Mouse (Mus musculus) liver, embryonic 11.5 days (tissue): ENCODE measurements around the gene Fbxo17. TPM values are rescaled to one million over a fixed set of nuclear protein-coding genes. Genes with fewer than 3 reads are reported as not detected.
"Not testable (repeated sequence)": the region's sequence is repeated elsewhere in the genome, so short reads cannot be mapped to it uniquely, and the experiment has no call there.

ENCODE experiments used
- ATAC-seq: fragments of 200-750 bp; cut with Nextera tagmentation; replicated peaks from 2 replicates; pipeline ENCODE4 v1.8.0; 2017; ENCODE audit warnings: moderate number of reproducible peaks, mild to moderate bottlenecking, moderate TSS enrichment, moderate library complexity; ENCODE audit not compliant: low FRiP score
- DNase-seq: peaks from one replicate; pipeline ENCODE4 v3.0.0-alpha.2; 2017; ENCODE audit warnings: low spot score
- H3K27ac ChIP-seq: fragments of 300-500 bp; sonication (generic); 2 replicates; pipeline ENCODE4 v1.5.1; 2014; ENCODE audit warnings: mild to moderate bottlenecking, low read depth, low read length, control low read depth
- H3K27me3 ChIP-seq: fragments of 300-500 bp; sonication (generic); replicated peaks from 2 replicates; pipeline ENCODE4 v1.6.1; 2014; ENCODE audit warnings: low read length, mixed read lengths; ENCODE audit not compliant: control insufficient read depth, insufficient read depth
- H3K36me3 ChIP-seq: fragments of 300-500 bp; sonication (generic); 2 replicates; pipeline ENCODE4 v1.6.1; 2014; ENCODE audit warnings: mild to moderate bottlenecking, low read length, moderate library complexity, mixed read lengths; ENCODE audit not compliant: control insufficient read depth, insufficient read depth
- H3K4me1 ChIP-seq: fragments of 300-500 bp; sonication (generic); replicated peaks from 2 replicates; pipeline ENCODE4 v1.6.1; 2014; ENCODE audit warnings: low read length, mixed read lengths; ENCODE audit not compliant: control insufficient read depth, insufficient read depth
- H3K4me2 ChIP-seq: fragments of 300-500 bp; sonication (generic); 2 replicates; pipeline ENCODE4 v1.6.1; 2014; ENCODE audit warnings: mild to moderate bottlenecking, control low read depth, moderate library complexity
- H3K4me3 ChIP-seq: fragments of 300-500 bp; sonication (generic); 2 replicates; pipeline ENCODE4 v1.5.1; 2014; ENCODE audit warnings: low read depth, low read length, control low read depth
- H3K9ac ChIP-seq: fragments of 300-500 bp; sonication (generic); 2 replicates; pipeline ENCODE4 v1.6.1; 2014; ENCODE audit warnings: low read depth, low read length, control low read depth
- H3K9me3 ChIP-seq: fragments of 300-500 bp; sonication (generic); 2 replicates; pipeline ENCODE4 v1.6.1; 2016; ENCODE audit warnings: low read length, inconsistent platforms, mixed read lengths; ENCODE audit not compliant: control insufficient read depth
- WGBS: fragments of 180-500 bp; shearing (Covaris S2); extraction: QIAGEN DNeasy Blood & Tissue Kit; methylation state at CpG from one replicate; pipeline ENCODE4 v1.1.7; 2014; 5-methylcytosine and 5-hydroxymethylcytosine counted together
- polyA plus RNA-seq: library from polyadenylated mRNA; unstranded; fragments of >200 nt; fragmentation: Nextera tagmentation; extraction: Ambion mirVana; gene quantifications from 2 replicates; pipeline ENCODE4 v1.2.1, GENCODE M21; 2014

The Fbxo17 gene
- 3.1 and 3.7 TPM in 2 replicates for polyA plus RNA-seq

DNA sequence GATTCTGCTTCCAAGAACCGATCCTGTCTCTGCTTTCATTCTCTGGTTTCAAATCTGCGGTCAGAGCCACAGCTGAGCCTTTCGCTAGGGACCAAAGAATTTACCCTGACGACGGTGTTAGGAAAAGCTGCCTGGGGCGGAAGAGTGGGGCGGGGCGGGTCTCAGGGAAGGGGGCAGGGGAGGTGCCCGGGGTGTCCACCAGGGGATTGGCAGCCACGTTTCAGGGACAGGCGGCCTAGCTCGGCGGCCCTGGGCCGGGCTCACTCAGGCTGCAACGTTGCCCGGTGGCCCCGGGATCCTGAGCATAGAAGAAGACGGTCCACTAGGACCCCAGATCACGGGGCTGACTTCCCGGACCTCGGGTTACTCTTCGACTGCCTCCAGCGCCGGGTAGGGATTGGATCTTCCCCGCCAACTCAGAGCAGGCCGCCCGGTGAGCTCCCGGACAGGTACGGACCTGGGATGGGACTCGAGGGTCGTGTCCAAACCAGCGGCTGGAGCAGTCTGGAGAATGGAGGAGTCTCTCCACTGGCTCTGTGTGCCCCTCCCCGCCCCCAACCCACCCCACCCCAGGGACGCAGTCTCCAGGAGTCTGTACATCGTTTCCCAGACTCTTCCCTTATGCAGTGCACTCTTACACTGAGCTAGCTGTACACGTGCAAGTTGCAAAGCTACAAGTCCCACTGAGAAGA is at the start of gene Fbxo17:
Gene Fbxo17, plus strand, starts transcription at position 215 of the 692 bp plus-strand sequence.
- H3K4me2 ChIP-seq: peak within 1 kb of the TSS; percentile 69
- H3K4me3 ChIP-seq: peak within 1 kb of the TSS; percentile 44
- H3K27ac ChIP-seq: no peak within 1 kb of the TSS
- no peaks in the 10 kb centered on the region for H3K27me3 ChIP-seq
- no peaks in the 10 kb centered on the region for H3K4me1 ChIP-seq
- peak within 1 kb of the TSS; percentile 41 for H3K9ac ChIP-seq
- DNase-seq: peak; percentile 66
- 2% methylated on average over 36 of the region's 36 CpGs for WGBS
- no peaks in the 10 kb centered on the region for H3K36me3 ChIP-seq
- ATAC-seq: no peak; the same call in 1 of the 2 replicates
- no peaks in the 10 kb centered on the region for H3K9me3 ChIP-seq

DNA sequence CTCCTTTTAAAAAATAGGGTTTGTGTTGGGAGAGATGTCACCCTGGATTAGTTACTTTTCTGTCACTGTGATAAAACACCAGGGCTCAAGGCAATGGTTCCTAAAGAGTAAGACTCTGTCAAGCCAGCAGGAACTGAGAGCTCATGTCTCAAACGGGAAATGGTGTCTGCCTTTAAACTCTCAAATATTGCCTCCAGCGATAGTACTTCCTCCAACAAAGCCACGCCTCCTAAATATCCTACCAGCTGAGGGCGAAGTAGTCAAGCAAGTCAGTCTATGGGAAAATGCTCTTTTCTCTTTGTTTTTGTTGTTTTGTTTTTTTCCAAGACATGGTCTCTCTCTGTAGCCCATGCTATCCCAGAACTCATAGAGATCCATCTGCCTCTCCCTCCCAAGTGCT is 45.4 kb upstream of the Fbxo17 start:
- H3K9ac ChIP-seq: no peak overlapping the region
- no peaks in the 10 kb centered on the region for H3K36me3 ChIP-seq
- no peaks in the 10 kb centered on the region for H3K9me3 ChIP-seq
- H3K27me3 ChIP-seq: no peaks in the 10 kb centered on the region; the same call in 1 of the 2 replicates
- WGBS: 45% methylated on average over 4 of the region's 4 CpGs
- no peak for ATAC-seq
- DNase-seq: no peak
- H3K27ac ChIP-seq: no peak overlapping the region
- H3K4me1 ChIP-seq: no peaks in the 10 kb centered on the region
- no peak overlapping the region for H3K4me2 ChIP-seq
- H3K4me3 ChIP-seq: no peak overlapping the region

DNA sequence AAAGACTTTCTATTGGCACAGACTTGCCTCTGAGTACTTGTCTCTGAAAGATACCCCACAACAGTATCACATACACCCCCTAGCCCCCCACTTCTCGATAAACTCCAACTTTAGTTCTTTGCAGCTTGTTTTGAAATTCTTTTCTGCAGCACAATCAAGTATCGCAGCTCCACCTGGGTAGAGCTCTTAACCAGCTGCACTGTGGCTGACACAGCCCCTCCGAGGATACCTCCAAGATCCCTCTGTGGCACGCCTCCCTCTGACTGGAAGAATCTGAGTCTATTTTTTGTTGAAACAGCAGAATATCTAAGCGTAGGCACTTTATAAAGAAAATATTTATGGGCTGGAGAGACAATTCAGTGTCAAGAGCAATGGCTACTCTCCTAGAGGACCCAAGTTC is 44.3 kb upstream of the Fbxo17 start:
- Histone ChIP-seq H3K4me1 (no peaks in the 10 kb centered on the region), H3K27me3 (no peaks in the 10 kb centered on the region; the same call in 1 of the 2 replicates), H3K36me3 (no peaks in the 10 kb centered on the region), H3K4me3 (no peak overlapping the region), H3K27ac (no peak overlapping the region), H3K4me2 (no peak overlapping the region), H3K9me3 (no peaks in the 10 kb centered on the region), H3K9ac (no peak overlapping the region)
- no peak for ATAC-seq
- 86% methylated on average over 5 of the region's 5 CpGs for WGBS
- DNase-seq: no peak

DNA sequence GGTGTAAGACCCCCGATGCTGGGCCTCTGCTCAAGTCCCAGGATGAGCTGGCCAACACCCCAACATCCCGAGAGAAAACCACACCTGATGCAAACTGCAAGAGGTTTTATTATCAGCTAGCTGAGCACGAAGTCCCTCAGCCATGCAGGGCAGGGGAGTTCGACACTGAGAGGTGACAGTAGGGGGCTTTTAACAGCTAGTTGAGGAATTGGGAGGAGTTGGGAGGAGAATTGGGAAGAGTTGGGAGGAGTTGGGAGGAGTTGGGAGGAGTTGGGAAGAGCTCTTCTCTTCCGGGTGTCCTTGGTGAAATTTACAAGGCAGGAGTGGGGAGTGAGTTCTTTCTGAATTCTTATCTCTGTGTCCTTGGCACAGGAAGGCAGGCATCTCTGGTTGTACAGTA is 43.8 kb upstream of the Fbxo17 start:
- not testable (repeated sequence) for H3K4me2 ChIP-seq, ATAC-seq
- 60% methylated on average over 5 of the region's 5 CpGs for WGBS

DNA sequence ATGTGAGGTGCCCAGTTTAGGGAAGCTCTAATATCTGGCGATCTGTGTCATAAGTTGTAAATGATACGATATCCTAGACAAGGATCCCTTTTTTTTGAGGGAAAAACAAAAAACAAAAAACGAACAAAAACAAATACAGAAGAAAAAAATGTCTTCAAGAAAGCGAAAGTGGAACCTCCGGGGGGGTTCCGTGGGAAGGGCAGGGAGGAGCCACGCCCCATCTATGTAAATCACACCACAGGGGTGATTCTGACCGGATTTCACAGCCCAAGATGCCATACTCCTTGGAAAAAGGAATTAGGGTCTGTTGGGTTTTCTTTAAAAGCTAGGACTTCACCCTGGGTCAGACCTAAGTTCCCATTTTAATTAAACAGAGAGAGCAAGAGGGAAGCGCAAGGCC is 41.6 kb upstream of the Fbxo17 start:
- H3K4me1 ChIP-seq: no peaks in the 10 kb centered on the region
- H3K9ac ChIP-seq: no peak overlapping the region
- no peaks in the 10 kb centered on the region for H3K9me3 ChIP-seq
- no peaks in the 10 kb centered on the region for H3K27me3 ChIP-seq
- ATAC-seq (no peak), DNase-seq (no peak)
- H3K36me3 ChIP-seq: no peaks in the 10 kb centered on the region
- H3K27ac ChIP-seq: no peak overlapping the region
- WGBS: 59% methylated on average over 9 of the region's 9 CpGs
- H3K4me3 ChIP-seq: no peak overlapping the region
- no peak overlapping the region for H3K4me2 ChIP-seq

More for the DNA sequence above, 43.8 kb upstream of the Fbxo17 start:
- not testable (repeated sequence) for H3K9me3 ChIP-seq, H3K4me3 ChIP-seq, H3K4me1 ChIP-seq, H3K27me3 ChIP-seq, H3K27ac ChIP-seq, H3K36me3 ChIP-seq, DNase-seq, H3K9ac ChIP-seq

DNA sequence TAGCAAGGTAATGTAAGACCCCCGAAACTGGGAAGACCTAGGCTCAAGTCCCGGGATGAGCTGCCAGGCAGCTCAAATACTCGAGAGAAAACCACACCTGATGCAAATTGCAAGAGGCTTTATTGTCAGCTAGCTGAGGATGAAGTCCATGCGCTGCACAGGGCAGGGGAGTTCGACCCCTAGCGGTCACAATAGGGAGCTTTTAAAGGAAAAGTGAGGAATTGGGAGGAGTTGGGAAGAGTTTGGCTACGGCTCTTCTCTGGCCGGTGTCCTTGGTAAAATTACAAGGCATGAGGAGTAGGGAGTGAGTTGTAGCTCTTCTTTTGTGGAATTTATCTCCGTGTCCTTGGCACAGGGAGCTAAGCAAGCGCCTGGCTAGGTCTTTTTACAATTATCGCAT is 40.9 kb upstream of the Fbxo17 start:
- Histone ChIP-seq H3K9me3 (no peaks in the 10 kb centered on the region), H3K9ac (no peak overlapping the region), H3K4me2 (no peak overlapping the region), H3K27ac (no peak overlapping the region), H3K4me3 (no peak overlapping the region), H3K27me3 (no peaks in the 10 kb centered on the region), H3K4me1 (no peaks in the 10 kb centered on the region), H3K36me3 (no peaks in the 10 kb centered on the region)
- no peak for ATAC-seq
- 40% methylated on average over 11 of the region's 11 CpGs for WGBS
- no peak for DNase-seq

DNA sequence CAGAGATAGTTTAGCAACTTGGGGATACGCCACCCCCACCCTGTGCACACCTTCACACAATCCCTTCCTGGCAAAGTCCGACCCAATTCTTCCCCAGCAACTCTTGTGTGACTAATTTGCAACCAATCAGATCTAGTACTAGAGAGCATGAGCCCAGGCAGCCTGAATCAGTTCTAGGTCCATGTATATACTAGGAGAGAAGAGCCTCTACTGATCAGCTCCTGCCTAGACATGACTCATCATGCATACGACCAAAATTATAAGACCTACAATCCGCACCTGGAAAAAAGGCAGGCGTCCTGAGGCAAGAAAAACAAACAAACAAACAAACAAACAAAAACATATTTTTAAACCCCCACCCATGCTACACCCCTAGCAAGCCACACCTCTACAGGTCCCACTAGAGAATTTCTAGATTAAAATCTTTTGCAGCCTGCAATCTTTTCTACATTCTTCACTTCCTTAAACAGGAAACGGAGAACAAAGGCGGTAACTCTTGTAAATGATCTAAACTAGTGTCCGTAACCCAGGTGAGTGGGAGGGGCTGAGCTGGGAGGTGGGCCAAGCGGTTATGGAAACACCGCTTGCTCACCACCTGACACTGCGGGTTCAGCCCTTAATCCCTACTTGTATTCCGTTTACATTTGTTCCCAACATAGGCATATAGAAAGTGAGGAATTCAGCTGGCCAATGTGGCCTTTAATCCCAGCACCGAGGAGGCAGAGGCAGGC is 39.6 kb upstream of the Fbxo17 start:
- Histone ChIP-seq H3K4me3 (no peak overlapping the region), H3K4me1 (no peaks in the 10 kb centered on the region), H3K27ac (no peak overlapping the region), H3K36me3 (no peaks in the 10 kb centered on the region), H3K4me2 (no peak overlapping the region), H3K9ac (no peak overlapping the region), H3K9me3 (no peaks in the 10 kb centered on the region), H3K27me3 (no peaks in the 10 kb centered on the region)
- DNase-seq (no peak), ATAC-seq (no peak)
- 66% methylated on average over 13 of the region's 13 CpGs for WGBS

DNA sequence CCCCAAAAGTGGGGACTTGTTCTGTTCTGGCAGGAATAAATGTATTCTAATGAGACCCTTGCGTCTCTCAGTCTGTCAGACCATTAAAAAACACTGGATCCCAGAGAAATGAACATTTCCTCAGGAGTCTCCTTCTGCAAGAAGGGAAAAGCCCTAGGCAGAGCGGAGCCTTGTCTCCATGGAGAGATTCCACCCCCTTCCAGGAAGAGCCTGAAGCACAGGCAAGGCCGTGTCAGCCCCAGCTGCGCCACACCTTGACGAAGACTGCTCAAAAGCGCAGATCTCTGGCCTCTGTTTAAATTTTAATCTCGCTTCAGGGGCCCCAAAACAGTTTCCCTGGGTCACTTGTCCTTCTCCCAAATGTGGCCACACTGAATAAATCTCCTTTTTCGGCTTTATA is 39.0 kb upstream of the Fbxo17 start:
- no peak for DNase-seq
- H3K4me2 ChIP-seq: no peak overlapping the region
- 81% methylated on average over 8 of the region's 8 CpGs for WGBS
- no peak for ATAC-seq
- H3K9ac ChIP-seq: no peak overlapping the region
- H3K4me1 ChIP-seq: no peaks in the 10 kb centered on the region
- no peak overlapping the region for H3K27ac ChIP-seq
- no peak overlapping the region for H3K4me3 ChIP-seq
- no peaks in the 10 kb centered on the region for H3K9me3 ChIP-seq
- H3K27me3 ChIP-seq: no peaks in the 10 kb centered on the region
- no peaks in the 10 kb centered on the region for H3K36me3 ChIP-seq

DNA sequence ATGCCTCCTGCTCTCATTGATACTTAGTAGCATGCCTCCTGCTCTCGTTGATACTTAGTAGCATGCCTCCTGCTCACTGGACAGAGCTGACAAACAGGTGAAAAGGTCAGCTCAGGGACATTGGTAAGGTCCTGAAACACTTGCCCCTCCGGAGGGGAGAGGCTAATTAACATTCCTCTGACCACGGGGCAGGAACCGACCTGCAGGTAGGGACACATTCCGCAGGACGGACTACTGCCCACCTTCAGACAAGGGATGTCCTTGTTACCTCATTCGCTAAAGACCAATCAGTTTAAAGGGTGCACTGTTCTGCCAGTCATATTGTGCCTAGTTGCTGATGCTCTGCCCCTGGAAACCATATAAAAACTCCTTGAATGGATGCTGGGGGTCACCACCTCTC is 25.5 kb upstream of the Fbxo17 start:
- DNase-seq (no peak), ATAC-seq (no peak)
- 64% methylated on average over 7 of the region's 7 CpGs for WGBS

More for the DNA sequence above, 25.5 kb upstream of the Fbxo17 start:
- no peak overlapping the region for H3K27ac ChIP-seq
- no peak overlapping the region for H3K4me2 ChIP-seq
- H3K4me1 ChIP-seq: peaks cover 3% of the 10 kb centered on the region; the same call in 1 of the 2 replicates
- no peak overlapping the region for H3K9ac ChIP-seq
- H3K9me3 ChIP-seq: no peaks in the 10 kb centered on the region
- no peaks in the 10 kb centered on the region for H3K36me3 ChIP-seq
- peaks cover 31% of the 10 kb centered on the region for H3K27me3 ChIP-seq
- H3K4me3 ChIP-seq: no peak overlapping the region
